Mouse (Mus musculus): ENCODE data around the gene Olfr818. TPM values are rescaled to one million over a fixed set of nuclear protein-coding genes. Genes with fewer than 3 reads are reported as not detected.

Olfr818 gene
- total and polyA plus RNA-seq, 2 experiments from 2014 or later = not detected

Other genes with a start within 250 kb of the Olfr818 start
- gene Olfr804, start 245.9 kb downstream of the Olfr818 start, total RNA-seq (2014; rRNA removed) = not detected in 2 replicates
- gene Olfr804, start 245.9 kb downstream of the Olfr818 start, polyA plus RNA-seq (2015; fragmentation: Nextera tagmentation; extraction: Ambion mirVana) = not detected in 2 replicates
- gene Olfr805, start 219.7 kb downstream of the Olfr818 start, total RNA-seq (2014; rRNA removed) = not detected in 2 replicates
- not detected in 2 replicates for gene Olfr805, start 219.7 kb downstream of the Olfr818 start, polyA plus RNA-seq (2015; fragmentation: Nextera tagmentation; extraction: Ambion mirVana)
- gene Olfr806, start 207.2 kb downstream of the Olfr818 start, total RNA-seq (2014; rRNA removed) = not detected in 2 replicates
- not detected in 2 replicates for gene Olfr806, start 207.2 kb downstream of the Olfr818 start, polyA plus RNA-seq (2015; fragmentation: Nextera tagmentation; extraction: Ambion mirVana)
- not detected in 2 replicates for gene Olfr807, start 191.3 kb downstream of the Olfr818 start, total RNA-seq (2014; rRNA removed)
- not detected in 2 replicates for gene Olfr807, start 191.3 kb downstream of the Olfr818 start, polyA plus RNA-seq (2015; fragmentation: Nextera tagmentation; extraction: Ambion mirVana)
- not detected in 2 replicates for gene Olfr808, start 183.6 kb downstream of the Olfr818 start, total RNA-seq (2014; rRNA removed)
- not detected in 2 replicates for gene Olfr808, start 183.6 kb downstream of the Olfr818 start, polyA plus RNA-seq (2015; fragmentation: Nextera tagmentation; extraction: Ambion mirVana)
- gene Olfr809, start 174.5 kb downstream of the Olfr818 start, total RNA-seq (2014; rRNA removed) = not detected in 2 replicates
- gene Olfr809, start 174.5 kb downstream of the Olfr818 start, polyA plus RNA-seq (2015; fragmentation: Nextera tagmentation; extraction: Ambion mirVana) = not detected in 2 replicates
- gene Olfr810, start 154.2 kb downstream of the Olfr818 start, total RNA-seq (2014; rRNA removed) = not detected in 2 replicates
- gene Olfr810, start 154.2 kb downstream of the Olfr818 start, polyA plus RNA-seq (2015; fragmentation: Nextera tagmentation; extraction: Ambion mirVana) = not detected in 2 replicates
- gene Olfr811, start 144.7 kb downstream of the Olfr818 start, total RNA-seq (2014; rRNA removed) = not detected in 2 replicates
- not detected in 2 replicates for gene Olfr811, start 144.7 kb downstream of the Olfr818 start, polyA plus RNA-seq (2015; fragmentation: Nextera tagmentation; extraction: Ambion mirVana)
- gene Olfr812, start 103.0 kb downstream of the Olfr818 start, total RNA-seq (2014; rRNA removed) = not detected in 2 replicates
- not detected in 2 replicates for gene Olfr812, start 103.0 kb downstream of the Olfr818 start, polyA plus RNA-seq (2015; fragmentation: Nextera tagmentation; extraction: Ambion mirVana)
- gene Olfr813, start 93.7 kb downstream of the Olfr818 start, total RNA-seq (2014; rRNA removed) = not detected in 2 replicates
- gene Olfr813, start 93.7 kb downstream of the Olfr818 start, polyA plus RNA-seq (2015; fragmentation: Nextera tagmentation; extraction: Ambion mirVana) = not detected in 2 replicates
- gene Olfr814, start 69.2 kb downstream of the Olfr818 start, total RNA-seq (2014; rRNA removed) = not detected in 2 replicates
- gene Olfr814, start 69.2 kb downstream of the Olfr818 start, polyA plus RNA-seq (2015; fragmentation: Nextera tagmentation; extraction: Ambion mirVana) = not detected in 2 replicates
- gene Olfr815, start 43.2 kb downstream of the Olfr818 start, total RNA-seq (2014; rRNA removed) = not detected in 2 replicates
- not detected in 2 replicates for gene Olfr815, start 43.2 kb downstream of the Olfr818 start, polyA plus RNA-seq (2015; fragmentation: Nextera tagmentation; extraction: Ambion mirVana)
- gene Olfr816, start 33.5 kb downstream of the Olfr818 start, total RNA-seq (2014; rRNA removed) = not detected in 2 replicates
- gene Olfr816, start 33.5 kb downstream of the Olfr818 start, polyA plus RNA-seq (2015; fragmentation: Nextera tagmentation; extraction: Ambion mirVana) = not detected in 2 replicates
- not detected in 2 replicates for gene Olfr819, start 18.2 kb upstream of the Olfr818 start, total RNA-seq (2014; rRNA removed)
- gene Olfr819, start 18.2 kb upstream of the Olfr818 start, polyA plus RNA-seq (2015; fragmentation: Nextera tagmentation; extraction: Ambion mirVana) = not detected in 2 replicates
- gene Olfr247, start 27.0 kb upstream of the Olfr818 start, total RNA-seq (2014; rRNA removed) = not detected in 2 replicates
- not detected in 2 replicates for gene Olfr247, start 27.0 kb upstream of the Olfr818 start, polyA plus RNA-seq (2015; fragmentation: Nextera tagmentation; extraction: Ambion mirVana)
- gene Gm10310, start 36.0 kb upstream of the Olfr818 start, total RNA-seq (2014; rRNA removed) = not detected in 2 replicates
- gene Gm10310, start 36.0 kb upstream of the Olfr818 start, polyA plus RNA-seq (2015; fragmentation: Nextera tagmentation; extraction: Ambion mirVana) = not detected in 2 replicates
- not detected in 2 replicates for gene Olfr820, start 63.5 kb upstream of the Olfr818 start, total RNA-seq (2014; rRNA removed)
- not detected in 2 replicates for gene Olfr820, start 63.5 kb upstream of the Olfr818 start, polyA plus RNA-seq (2015; fragmentation: Nextera tagmentation; extraction: Ambion mirVana)
- gene Olfr821, start 81.2 kb upstream of the Olfr818 start, total RNA-seq (2014; rRNA removed) = not detected in 2 replicates
- not detected in 2 replicates for gene Olfr821, start 81.2 kb upstream of the Olfr818 start, polyA plus RNA-seq (2015; fragmentation: Nextera tagmentation; extraction: Ambion mirVana)
- gene Olfr822, start 122.1 kb upstream of the Olfr818 start, total RNA-seq (2014; rRNA removed) = not detected in 2 replicates
- gene Olfr822, start 122.1 kb upstream of the Olfr818 start, polyA plus RNA-seq (2015; fragmentation: Nextera tagmentation; extraction: Ambion mirVana) = not detected in 2 replicates
- not detected in 2 replicates for gene Olfr823, start 166.3 kb upstream of the Olfr818 start, total RNA-seq (2014; rRNA removed)
- not detected in 2 replicates for gene Olfr823, start 166.3 kb upstream of the Olfr818 start, polyA plus RNA-seq (2015; fragmentation: Nextera tagmentation; extraction: Ambion mirVana)
- not detected in 2 replicates for gene Olfr824, start 180.9 kb upstream of the Olfr818 start, total RNA-seq (2014; rRNA removed)
- gene Olfr824, start 180.9 kb upstream of the Olfr818 start, polyA plus RNA-seq (2015; fragmentation: Nextera tagmentation; extraction: Ambion mirVana) = not detected in 2 replicates
- not detected in 2 replicates for gene Olfr825, start 217.7 kb upstream of the Olfr818 start, total RNA-seq (2014; rRNA removed)
- not detected in 2 replicates for gene Olfr825, start 217.7 kb upstream of the Olfr818 start, polyA plus RNA-seq (2015; fragmentation: Nextera tagmentation; extraction: Ambion mirVana)
- gene Olfr826, start 235.1 kb upstream of the Olfr818 start, total RNA-seq (2014; rRNA removed) = not detected in 2 replicates
- not detected in 2 replicates for gene Olfr826, start 235.1 kb upstream of the Olfr818 start, polyA plus RNA-seq (2015; fragmentation: Nextera tagmentation; extraction: Ambion mirVana)

All from forebrain, postnatal 0 days (tissue).